Mouse (Mus musculus) left cerebral cortex, adult 11 months (tissue): Measurements from ENCODE around the gene Hoxb13.
A peak's percentile ranks its signal among the peaks of the same experiment; 100 is the strongest.

Experiments
- DNase-seq: peaks from one replicate; pipeline ENCODE4 v3.0.0; 2022; ENCODE audit warnings: low spot score

Hoxb13 gene

GRCm38 (mm10) chr11:96189810-96190522 is 4.2 kb upstream of the Hoxb13 start:
- DNase-seq = no peak

GRCm38 (mm10) chr11:96191132-96191531 is 3.0 kb upstream of the Hoxb13 start:
- DNase-seq = no peak

- DNase-seq = no peak
Measured at GRCm38 (mm10) chr11:96194401-96194710, 240 bp downstream of the Hoxb13 start.

- no peak for DNase-seq
Measured at GRCm38 (mm10) chr11:96194961-96195640, 985 bp downstream of the Hoxb13 start.

- DNase-seq = no peak
Measured at GRCm38 (mm10) chr11:96195769-96196280, 1.7 kb downstream of the Hoxb13 start.

GRCm38 (mm10) chr11:96198642-96199041 is 4.5 kb downstream of the Hoxb13 start:
- DNase-seq = peak; percentile 1

- DNase-seq = no peak
Measured at GRCm38 (mm10) chr11:96199181-96200086, 5.3 kb downstream of the Hoxb13 start.

- no peak for DNase-seq
Measured at GRCm38 (mm10) chr11:96200183-96200655, 6.1 kb downstream of the Hoxb13 start.

- DNase-seq = no peak
Measured at GRCm38 (mm10) chr11:96201741-96202140, 7.6 kb downstream of the Hoxb13 start.

- no peak for DNase-seq
Measured at GRCm38 (mm10) chr11:96202401-96203081, 8.4 kb downstream of the Hoxb13 start.

- no peak for DNase-seq
Measured at GRCm38 (mm10) chr11:96203182-96203788, 9.2 kb downstream of the Hoxb13 start.

GRCm38 (mm10) chr11:96203789-96204186 is 9.7 kb downstream of the Hoxb13 start:
- no peak for DNase-seq

- DNase-seq = no peak
Measured at GRCm38 (mm10) chr11:96204351-96204750, 10.2 kb downstream of the Hoxb13 start.

GRCm38 (mm10) chr11:96205426-96206131 is 11.5 kb downstream of the Hoxb13 start:
- no peak for DNase-seq

GRCm38 (mm10) chr11:96223813-96224212 is 29.7 kb downstream of the Hoxb13 start:
- no peak for DNase-seq

GRCm38 (mm10) chr11:96227676-96228075 is 33.6 kb downstream of the Hoxb13 start:
- no peak for DNase-seq

- DNase-seq = no peak
Measured at GRCm38 (mm10) chr11:96234906-96235305, 40.8 kb downstream of the Hoxb13 start.

GRCm38 (mm10) chr11:96240211-96240610 is 46.1 kb downstream of the Hoxb13 start:
- no peak for DNase-seq
